Mouse (Mus musculus) E14TG2a.4 (cell line): ENCODE measurements around the gene Srgap2.

Experiments
- CTCF ChIP-seq: conservative IDR thresholded peaks from 2 replicates; pipeline ENCODE4 v1.5.1; 2014; ENCODE audit warnings: low read length
- NANOG ChIP-seq: IDR thresholded peaks from 2 replicates; pipeline ENCODE4 v1.6.1; 2014; ENCODE audit warnings: borderline replicate concordance, low read length, mixed read lengths
- POU5F1 ChIP-seq: IDR thresholded peaks from 2 replicates; pipeline ENCODE4 v1.6.1; 2014; ENCODE audit warnings: low read length, borderline replicate concordance

DNA sequence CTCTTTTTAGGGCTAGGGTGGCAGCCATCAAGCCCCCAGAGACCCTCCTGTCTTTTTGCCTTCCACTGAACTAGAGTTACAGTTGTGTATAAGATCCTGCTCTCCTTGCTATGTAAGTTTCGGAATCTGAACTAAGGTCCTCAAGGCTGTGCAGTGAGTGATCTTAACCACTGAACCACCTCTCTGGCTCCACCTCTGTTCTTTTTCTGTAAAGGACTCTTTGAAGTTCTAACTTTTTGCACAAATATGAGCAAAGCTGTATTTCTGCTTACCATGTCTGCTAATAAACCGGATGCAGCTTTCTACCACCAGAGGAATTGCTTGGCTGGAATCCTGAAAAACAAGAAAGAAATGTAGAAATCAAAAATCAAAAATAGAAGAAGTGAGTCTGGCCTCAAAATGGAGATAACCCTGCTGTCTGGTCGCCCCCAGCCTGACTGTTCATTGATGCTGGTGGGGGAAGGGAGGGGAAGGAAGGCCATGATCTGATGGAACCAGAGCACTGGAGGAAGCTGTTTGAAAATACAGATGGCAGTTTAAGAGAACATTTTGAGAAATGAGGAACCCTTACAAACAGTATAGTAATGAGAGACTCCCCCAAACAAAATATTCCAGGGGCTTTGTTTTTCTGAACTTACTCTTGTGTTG lies 202.2 kb downstream of the Srgap2 start:
- TF ChIP-seq CTCF (no peak), NANOG (no peak), POU5F1 (no peak)
